Mouse (Mus musculus) heart, embryonic 15.5 days (tissue): ENCODE measurements around the gene Grik4. TPM values are rescaled to one million over a fixed set of nuclear protein-coding genes. Genes with fewer than 3 reads are reported as not detected.
A peak's percentile ranks its signal among the peaks of the same experiment; 100 is the strongest.

Experiments used
- ATAC-seq: fragments of 200-750 bp; cut with Nextera tagmentation; replicated peaks from 2 replicates; pipeline ENCODE4 v1.8.0; 2017; ENCODE audit warnings: low read depth, moderate TSS enrichment; ENCODE audit not compliant: insufficient number of reproducible peaks, insufficient read depth, low FRiP score
- H3K27ac ChIP-seq: fragments of 300-500 bp; sonication (generic); 2 replicates; pipeline ENCODE4 v1.5.1; 2015; ENCODE audit warnings: mild to moderate bottlenecking, inconsistent platforms
- H3K27me3 ChIP-seq: fragments of 300-500 bp; sonication (generic); 2 replicates; pipeline ENCODE4 v1.6.1; 2015; ENCODE audit warnings: inconsistent platforms
- H3K36me3 ChIP-seq: fragments of 300-500 bp; sonication (generic); 2 replicates; pipeline ENCODE4 v1.6.1; 2015; ENCODE audit warnings: mild to moderate bottlenecking, inconsistent platforms
- H3K4me1 ChIP-seq: fragments of 300-500 bp; sonication (generic); replicated peaks from 2 replicates; pipeline ENCODE4 v1.6.1; 2015; ENCODE audit warnings: inconsistent platforms
- H3K4me2 ChIP-seq: fragments of 300-500 bp; sonication (generic); 2 replicates; pipeline ENCODE4 v1.6.1; 2015; ENCODE audit warnings: inconsistent platforms, mild to moderate bottlenecking, moderate library complexity
- H3K4me3 ChIP-seq: fragments of 300-500 bp; sonication (generic); 2 replicates; pipeline ENCODE4 v1.5.1; 2015; ENCODE audit warnings: mild to moderate bottlenecking, inconsistent platforms
- H3K9ac ChIP-seq: fragments of 300-500 bp; sonication (generic); 2 replicates; pipeline ENCODE4 v1.6.1; 2015; ENCODE audit warnings: mild to moderate bottlenecking, inconsistent platforms
- H3K9me3 ChIP-seq: fragments of 300-500 bp; sonication (generic); replicated peaks from 2 replicates; pipeline ENCODE4 v1.6.1; 2016; ENCODE audit warnings: inconsistent platforms
- WGBS: fragments of 180-500 bp; shearing (Covaris S2); methylation state at CpG from one replicate; pipeline ENCODE4 v1.1.7; 2015; ENCODE audit warnings: mixed read lengths; 5-methylcytosine and 5-hydroxymethylcytosine counted together
- polyA plus RNA-seq: library from polyadenylated mRNA; unstranded; fragments of >200 nt; fragmentation: Nextera tagmentation; extraction: Ambion mirVana; gene quantifications from 2 replicates; pipeline ENCODE4 v1.2.1, GENCODE M21; 2015

The Grik4 gene
- polyA plus RNA-seq, 1 experiment from 2014 or later, result 0.21 TPM

GRCm38 (mm10) chr9:42565921-42566320 lies 378.4 kb downstream of the Grik4 start:
- H3K36me3 ChIP-seq, result no peaks in the 10 kb centered on the region
- no peak overlapping the region for H3K4me3 ChIP-seq
- H3K4me2 ChIP-seq, result no peak overlapping the region
- ATAC-seq, result no peak
- 82% methylated on average over 4 of the region's 4 CpGs for WGBS
- H3K27ac ChIP-seq, result no peak overlapping the region
- H3K9ac ChIP-seq, result no peak overlapping the region
- no peaks in the 10 kb centered on the region for H3K27me3 ChIP-seq
- no peaks in the 10 kb centered on the region for H3K9me3 ChIP-seq
- no peaks in the 10 kb centered on the region for H3K4me1 ChIP-seq

- H3K27ac ChIP-seq, result no peak overlapping the region
- no peak overlapping the region for H3K9ac ChIP-seq
- no peaks in the 10 kb centered on the region for H3K4me1 ChIP-seq
- 42% methylated on average over 1 of the region's 1 CpGs for WGBS
- no peak for ATAC-seq
- no peaks in the 10 kb centered on the region for H3K9me3 ChIP-seq
- H3K27me3 ChIP-seq, result peaks cover 16% of the 10 kb centered on the region; the same call in 1 of the 2 replicates
- no peaks in the 10 kb centered on the region for H3K36me3 ChIP-seq
- no peak overlapping the region for H3K4me3 ChIP-seq
- no peak overlapping the region for H3K4me2 ChIP-seq
Observed at GRCm38 (mm10) chr9:42555186-42555585, 389.1 kb downstream of the Grik4 start.

DNA sequence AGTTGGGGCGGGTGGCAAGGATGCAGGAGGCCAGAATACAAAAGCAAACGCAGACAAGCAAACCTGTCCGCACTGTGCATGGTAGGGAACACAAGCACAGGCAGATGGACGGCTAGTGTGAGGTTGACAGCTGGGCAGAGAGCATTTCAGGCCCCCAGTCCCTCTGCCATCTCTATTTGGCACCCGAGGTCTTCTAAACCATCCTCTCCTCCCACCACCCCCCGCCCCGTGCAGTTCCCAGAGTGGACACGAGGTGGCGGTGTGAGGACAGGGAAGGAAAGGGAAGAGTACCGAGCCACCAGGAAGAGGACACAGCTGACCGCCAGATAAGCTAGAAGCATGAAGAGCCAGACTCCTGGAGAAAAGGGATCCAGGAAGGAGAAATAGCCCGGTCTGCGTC lies 394.2 kb downstream of the Grik4 start:
- no peak overlapping the region for H3K9ac ChIP-seq
- no peak for ATAC-seq
- no peaks in the 10 kb centered on the region for H3K36me3 ChIP-seq

DNA sequence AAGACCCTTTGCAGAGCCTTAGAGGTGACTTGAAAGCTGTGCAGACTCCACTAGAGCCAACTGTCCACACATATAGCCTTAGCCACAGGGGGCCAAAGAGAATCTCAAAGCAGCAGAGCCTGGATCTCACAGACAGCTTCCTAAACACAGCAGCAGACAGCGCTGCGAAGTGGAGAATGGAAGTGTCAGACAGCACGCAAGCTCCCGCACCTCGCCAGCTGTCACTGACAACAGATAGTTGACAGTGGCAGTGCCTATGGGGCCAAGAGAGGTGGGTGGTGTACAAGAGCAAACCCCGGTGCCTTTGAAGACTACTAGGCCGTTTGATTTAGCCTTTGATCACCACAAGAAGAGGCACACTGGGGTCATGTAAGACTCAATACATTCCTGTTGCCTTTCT lies 395.3 kb downstream of the Grik4 start:
- Histone ChIP-seq H3K36me3 (no peaks in the 10 kb centered on the region), H3K4me1 (no peaks in the 10 kb centered on the region), H3K4me3 (no peak overlapping the region), H3K27me3 (peaks cover 32% of the 10 kb centered on the region), H3K4me2 (no peak overlapping the region), H3K9me3 (no peaks in the 10 kb centered on the region), H3K27ac (no peak overlapping the region), H3K9ac (no peak overlapping the region)
- no peak for ATAC-seq
- WGBS, result 38% methylated on average over 7 of the region's 7 CpGs

More for the DNA sequence above, 394.2 kb downstream of the Grik4 start:
- no peak overlapping the region for H3K4me3 ChIP-seq
- no peaks in the 10 kb centered on the region for H3K4me1 ChIP-seq
- no peak overlapping the region for H3K4me2 ChIP-seq
- H3K9me3 ChIP-seq, result no peaks in the 10 kb centered on the region
- WGBS, result 14% methylated on average over 13 of the region's 13 CpGs
- H3K27me3 ChIP-seq, result peaks cover 32% of the 10 kb centered on the region
- H3K27ac ChIP-seq, result no peak overlapping the region

GRCm38 (mm10) chr9:42544521-42544920 lies 399.8 kb downstream of the Grik4 start:
- no peak overlapping the region for H3K4me2 ChIP-seq
- H3K27me3 ChIP-seq, result peaks cover 9% of the 10 kb centered on the region
- H3K4me1 ChIP-seq, result no peaks in the 10 kb centered on the region
- H3K36me3 ChIP-seq, result no peaks in the 10 kb centered on the region
- ATAC-seq, result no peak
- H3K27ac ChIP-seq, result no peak overlapping the region
- no peaks in the 10 kb centered on the region for H3K9me3 ChIP-seq
- H3K4me3 ChIP-seq, result no peak overlapping the region
- WGBS, result 83% methylated on average over 10 of the region's 10 CpGs
- H3K9ac ChIP-seq, result no peak overlapping the region

DNA sequence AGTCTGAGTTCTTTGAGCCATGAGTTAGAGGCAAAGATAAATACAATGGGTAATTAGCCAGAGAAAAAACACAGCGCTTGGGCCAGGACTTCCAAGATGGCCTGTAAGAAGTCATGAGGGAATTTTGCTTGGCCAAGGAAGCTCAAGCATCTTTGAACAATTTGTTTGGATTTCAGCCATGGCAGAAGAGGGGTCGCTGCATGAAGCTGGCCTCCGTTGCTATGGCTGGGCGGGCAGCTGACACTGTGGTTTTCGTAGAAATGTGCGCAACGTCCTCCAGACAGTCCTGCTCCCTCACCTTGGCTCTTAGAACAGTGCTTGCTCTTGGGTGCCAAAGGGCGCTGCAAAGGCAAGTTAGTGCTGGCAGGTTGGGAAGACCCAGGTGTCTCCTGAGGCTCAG lies 410.8 kb downstream of the Grik4 start:
- H3K27me3 ChIP-seq, result 0 out of 2 replicates have a peak, but pooled peaks cover 3% of the 10 kb centered on the region
- no peak overlapping the region for H3K4me3 ChIP-seq
- ATAC-seq, result no peak
- no peak overlapping the region for H3K9ac ChIP-seq
- WGBS, result 82% methylated on average over 8 of the region's 8 CpGs
- peaks cover 15% of the 10 kb centered on the region for H3K4me1 ChIP-seq
- H3K27ac ChIP-seq, result no peak overlapping the region
- H3K9me3 ChIP-seq, result no peaks in the 10 kb centered on the region
- no peak overlapping the region for H3K4me2 ChIP-seq
- H3K36me3 ChIP-seq, result no peaks in the 10 kb centered on the region

- Histone ChIP-seq H3K9ac (no peak overlapping the region), H3K27me3 (0 out of 2 replicates have a peak, but pooled peaks cover 3% of the 10 kb centered on the region), H3K9me3 (no peaks in the 10 kb centered on the region), H3K36me3 (no peaks in the 10 kb centered on the region), H3K4me1 (peaks cover 15% of the 10 kb centered on the region), H3K27ac (no peak overlapping the region), H3K4me3 (no peak overlapping the region), H3K4me2 (no peak overlapping the region)
- ATAC-seq, result no peak
- 18% methylated on average over 6 of the region's 6 CpGs for WGBS
Observed at GRCm38 (mm10) chr9:42533041-42533440, 411.3 kb downstream of the Grik4 start.

GRCm38 (mm10) chr9:42531951-42532350 lies 412.3 kb downstream of the Grik4 start:
- no peak overlapping the region for H3K9ac ChIP-seq
- 18% methylated on average over 3 of the region's 3 CpGs for WGBS
- ATAC-seq, result no peak

GRCm38 (mm10) chr9:42530221-42531152 lies 413.8 kb downstream of the Grik4 start:
- Histone ChIP-seq H3K36me3 (no peaks in the 10 kb centered on the region), H3K4me3 (no peak overlapping the region), H3K9ac (no peak overlapping the region), H3K27me3 (0 out of 2 replicates have a peak, but pooled peaks cover 8% of the 10 kb centered on the region), H3K4me2 (no peak overlapping the region), H3K27ac (no peak overlapping the region), H3K4me1 (peaks cover 15% of the 10 kb centered on the region), H3K9me3 (no peaks in the 10 kb centered on the region)
- ATAC-seq, result no peak
- 53% methylated on average over 7 of the region's 7 CpGs for WGBS

More at GRCm38 (mm10) chr9:42531951-42532350, 412.3 kb downstream of the Grik4 start:
- H3K36me3 ChIP-seq, result no peaks in the 10 kb centered on the region
- no peaks in the 10 kb centered on the region for H3K9me3 ChIP-seq
- peaks cover 15% of the 10 kb centered on the region for H3K4me1 ChIP-seq
- 0 out of 2 replicates have a peak, but pooled peaks cover 8% of the 10 kb centered on the region for H3K27me3 ChIP-seq
- H3K27ac ChIP-seq, result no peak overlapping the region
- no peak overlapping the region for H3K4me2 ChIP-seq
- no peak overlapping the region for H3K4me3 ChIP-seq

DNA sequence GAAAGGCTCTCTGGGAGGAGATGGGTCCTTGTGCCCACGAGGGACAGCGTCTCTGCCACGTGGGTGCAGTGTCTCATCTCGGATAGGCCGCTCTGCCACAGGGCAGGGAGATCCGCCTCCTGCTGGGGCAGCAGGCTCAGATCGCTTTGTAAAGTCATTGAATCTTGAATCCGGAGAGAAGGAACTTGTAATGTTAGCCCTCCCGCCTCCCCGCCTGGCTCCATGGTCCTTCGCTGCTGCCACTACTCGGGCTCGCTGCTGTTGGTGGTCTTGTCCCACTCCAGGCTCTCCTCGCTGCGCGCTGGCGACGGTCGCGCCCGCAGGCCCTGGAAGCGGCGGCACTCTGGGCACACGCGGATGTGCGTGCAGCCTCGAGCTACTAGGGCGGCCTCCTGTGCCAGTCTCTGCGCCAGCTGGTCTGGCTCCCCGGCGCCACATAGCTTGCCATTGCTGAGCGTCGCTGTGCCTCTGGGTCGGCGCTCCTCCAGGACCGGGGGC lies 423.7 kb downstream of the Grik4 start:
- Histone ChIP-seq H3K4me1 (peaks cover 8% of the 10 kb centered on the region), H3K27me3 (peaks cover 52% of the 10 kb centered on the region), H3K9me3 (no peaks in the 10 kb centered on the region), H3K4me3 (peak overlapping the region; percentile 40), H3K27ac (no peak overlapping the region), H3K36me3 (no peaks in the 10 kb centered on the region), H3K4me2 (peak overlapping the region; percentile 66), H3K9ac (peak overlapping the region; percentile 30; the same call in 1 of the 2 replicates)
- ATAC-seq, result 0 out of 2 replicates have a peak, but pooled peaks have one; percentile 43
- WGBS, result 4% methylated on average over 36 of the region's 36 CpGs

- 71% methylated on average over 14 of the region's 14 CpGs for WGBS
- H3K36me3 ChIP-seq, result no peaks in the 10 kb centered on the region
- ATAC-seq, result no peak
Observed at GRCm38 (mm10) chr9:42518163-42518562, 426.1 kb downstream of the Grik4 start.

More at GRCm38 (mm10) chr9:42518163-42518562, 426.1 kb downstream of the Grik4 start:
- no peaks in the 10 kb centered on the region for H3K9me3 ChIP-seq
- H3K27ac ChIP-seq, result no peak overlapping the region
- H3K4me1 ChIP-seq, result peaks cover 8% of the 10 kb centered on the region
- no peak overlapping the region for H3K9ac ChIP-seq
- peaks cover 53% of the 10 kb centered on the region for H3K27me3 ChIP-seq
- no peak overlapping the region for H3K4me2 ChIP-seq
- no peak overlapping the region for H3K4me3 ChIP-seq
